18 mouse cellular contexts compared by ENCODE assay signal in the genomic region with DNA sequence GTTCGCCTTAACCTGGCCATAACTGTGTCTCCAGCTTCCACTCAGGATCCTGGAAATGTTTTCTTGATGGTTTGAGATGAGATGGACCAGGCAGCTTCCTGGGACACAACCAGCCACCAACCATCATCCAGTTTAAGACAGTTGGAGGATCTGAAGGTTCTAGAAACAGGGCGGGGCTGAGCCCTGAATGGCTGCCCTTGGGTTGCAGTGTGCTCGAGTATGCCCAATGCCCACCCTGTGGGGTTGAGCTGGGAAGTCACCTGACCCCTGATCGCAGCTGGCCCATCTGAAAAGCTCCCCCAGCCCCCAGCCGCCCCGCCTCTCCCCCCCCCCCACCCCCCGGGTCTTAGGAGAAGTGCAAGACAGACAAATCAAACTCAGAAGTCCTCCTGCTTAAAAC.
DNase-seq lines count a peak whose midpoint lies in the region; ATAC-seq and TF ChIP-seq lines count a peak whose summit lies in the region.
"Had no signal": no experiment of that assay in that cellular context is flagged by ENCODE, and none has a peak within 500 bp of the region (broad histone marks: within the 10 kb centered on the region; RNA-seq: fewer than 3 reads in every experiment).

No protein-coding gene starts in this region.

- H3K9ac ChIP-seq in lung, embryonic 15.5 days: no peak overlapping the region
- H3K9ac ChIP-seq in forebrain, embryonic 15.5 days (replicated peaks): no peak overlapping the region
- no peak overlapping the region for H3K9ac ChIP-seq in stomach, embryonic 16.5 days (ENCODE audit: low read length)
- H3K9ac ChIP-seq: heart, embryonic 15.5 days; liver, embryonic 12.5 days had no signal

- no peaks in the 10 kb centered on the region for H3K36me3 ChIP-seq in lung, embryonic 15.5 days
- H3K36me3 ChIP-seq in forebrain, embryonic 15.5 days: no peaks in the 10 kb centered on the region
- no peaks in the 10 kb centered on the region for H3K36me3 ChIP-seq in stomach, embryonic 16.5 days (ENCODE audit: control insufficient read depth, insufficient read depth, low read length)
- H3K36me3 ChIP-seq: heart, embryonic 15.5 days; liver, embryonic 12.5 days; neural tube, embryonic 12.5 days had no signal

- H3K4me1 ChIP-seq in lung, embryonic 15.5 days: peaks cover 66% of the 10 kb centered on the region
- H3K4me1 ChIP-seq in lung, adult 2 months (ENCODE audit: control insufficient read depth, insufficient read depth, low read length): no peaks in the 10 kb centered on the region
- H3K4me1 ChIP-seq in forebrain, embryonic 15.5 days: peaks cover 35% of the 10 kb centered on the region
- H3K4me1 ChIP-seq in stomach, embryonic 16.5 days (ENCODE audit: control insufficient read depth, insufficient read depth, low read length): peaks cover 56% of the 10 kb centered on the region
- H3K4me1 ChIP-seq: liver, embryonic 12.5 days had no signal

- H3K27ac ChIP-seq in lung, embryonic 15.5 days: peak overlapping the region; percentile 19; the same call in 1 of the 2 replicates
- peak overlapping the region; percentile 64 for H3K27ac ChIP-seq in forebrain, embryonic 15.5 days (replicated peaks)
- no peak overlapping the region; the same call in 1 of the 2 replicates for H3K27ac ChIP-seq in stomach, embryonic 16.5 days (ENCODE audit: low read length)
- H3K27ac ChIP-seq: heart, embryonic 15.5 days; liver, embryonic 12.5 days; neural tube, embryonic 12.5 days had no signal

- H3K9me3 ChIP-seq in lung, embryonic 15.5 days: no peaks in the 10 kb centered on the region
- no peaks in the 10 kb centered on the region for H3K9me3 ChIP-seq in forebrain, embryonic 15.5 days
- H3K9me3 ChIP-seq in stomach, embryonic 16.5 days (replicated peaks; ENCODE audit: control insufficient read depth, low read length): no peaks in the 10 kb centered on the region
- H3K9me3 ChIP-seq: heart, embryonic 15.5 days; liver, embryonic 12.5 days; neural tube, embryonic 12.5 days had no signal

- 47% methylated on average over 7 of the region's 7 CpGs for WGBS in lung, embryonic 15.5 days
- WGBS in lung, adult 2 months: 63% methylated on average over 7 of the region's 7 CpGs
- WGBS in forebrain, embryonic 15.5 days: 62% methylated on average over 7 of the region's 7 CpGs
- 38% methylated on average over 7 of the region's 7 CpGs for WGBS in stomach, embryonic 16.5 days

- TF ChIP-seq CTCF in lung, adult 2 months (IDR thresholded peaks at IDR 0.05; ENCODE audit: insufficient read depth, low read length): no peak
- no peak for TF ChIP-seq CTCF in brain, embryonic 14.5 days (IDR thresholded peaks at IDR 0.05; ENCODE audit: borderline replicate concordance, extremely low read depth, insufficient read depth, insufficient read length)

- TF ChIP-seq POLR2A in lung, adult 2 months (IDR thresholded peaks at IDR 0.05; ENCODE audit: borderline replicate concordance, extremely low read depth, low read depth, low read length): no peak
- TF ChIP-seq POLR2A in brain, embryonic 14.5 days (IDR thresholded peaks at IDR 0.05; ENCODE audit: borderline replicate concordance, extremely low read depth, insufficient read depth, insufficient read length, poor library complexity, severe bottlenecking): no peak

- no peak overlapping the region for H3K4me2 ChIP-seq in lung, embryonic 15.5 days
- no peak overlapping the region for H3K4me2 ChIP-seq in forebrain, embryonic 15.5 days (replicated peaks)
- H3K4me2 ChIP-seq in stomach, embryonic 16.5 days (ENCODE audit: low read depth, low read length): 0 out of 2 replicates have a peak overlapping the region, but pooled peaks have one; percentile 5
- H3K4me2 ChIP-seq: heart, embryonic 15.5 days; liver, embryonic 12.5 days; neural tube, embryonic 12.5 days had no signal

- DNase-seq in lung, adult 2 months: no peak
- peak; percentile 41 for DNase-seq in brain, embryonic 14.5 days (ENCODE audit: low read depth)
- no peak for DNase-seq in left cerebral cortex, adult 11 months (ENCODE audit: low spot score)
- DNase-seq in embryo, embryonic 9.5 days (ENCODE audit: extremely low spot score): no peak
- DNase-seq: cerebellum, adult 11 months; cerebellum, postnatal 36 days; right cerebral cortex, postnatal 14 days; thymus, adult 2 months had no signal

- H3K27me3 ChIP-seq in lung, embryonic 15.5 days: no peaks in the 10 kb centered on the region
- H3K27me3 ChIP-seq in forebrain, embryonic 15.5 days: no peaks in the 10 kb centered on the region
- no peaks in the 10 kb centered on the region for H3K27me3 ChIP-seq in stomach, embryonic 16.5 days (ENCODE audit: control insufficient read depth, insufficient read depth, low read length)
- H3K27me3 ChIP-seq: heart, embryonic 15.5 days; liver, embryonic 12.5 days had no signal

- ATAC-seq in lung, embryonic 15.5 days (ENCODE audit: borderline replicate concordance, extremely low read depth, low FRiP score, low TSS enrichment): no peak
- 0 out of 2 replicates have a peak, but pooled peaks have one; percentile 24 for ATAC-seq in forebrain, embryonic 15.5 days (replicated peaks)
- ATAC-seq in stomach, embryonic 16.5 days (ENCODE audit: insufficient read depth, low FRiP score): no peak
- ATAC-seq: inflammation-experienced regulatory T-cells, adult 6 months; liver, embryonic 12.5 days; lung, postnatal 0 days; midbrain, embryonic 16.5 days; Patski had no signal

- H3K4me3 ChIP-seq in lung, embryonic 15.5 days: no peak overlapping the region
- no peak overlapping the region for H3K4me3 ChIP-seq in lung, adult 2 months (replicated peaks; ENCODE audit: extremely low read depth, low read depth, low read length)
- no peak overlapping the region for H3K4me3 ChIP-seq in forebrain, embryonic 15.5 days
- no peak overlapping the region for H3K4me3 ChIP-seq in stomach, embryonic 16.5 days (replicated peaks; ENCODE audit: low read length)
- H3K4me3 ChIP-seq: heart, embryonic 15.5 days; liver, embryonic 12.5 days; neural tube, embryonic 12.5 days had no signal
